Comparison of ENCODE assay signal across 8 mouse cellular contexts in the genomic region with DNA sequence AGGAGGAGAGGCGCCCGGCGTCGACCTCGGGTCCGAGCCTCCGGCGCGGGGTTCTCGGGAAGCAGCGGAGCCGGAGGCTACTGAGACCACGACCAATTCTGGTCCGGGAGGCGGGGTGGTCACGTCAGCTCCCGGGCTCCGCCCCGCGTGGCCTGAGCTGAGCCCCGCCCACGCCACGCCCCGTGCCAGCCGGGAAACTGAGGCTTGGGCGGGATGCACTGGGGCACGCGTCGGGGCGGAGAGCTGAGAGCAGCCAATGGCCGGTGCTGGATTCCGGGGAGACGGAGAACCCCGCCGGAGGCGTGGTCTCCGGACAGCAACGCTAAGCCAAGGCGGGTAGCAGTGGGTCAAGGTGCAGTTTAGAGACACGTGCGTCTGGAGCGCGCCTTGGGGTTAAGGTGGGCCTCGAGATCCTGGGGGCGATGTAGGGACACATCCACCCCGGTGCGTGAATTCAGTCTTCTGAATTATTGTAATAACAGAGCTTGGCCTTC. TPM values are rescaled to one million over a fixed set of nuclear protein-coding genes. Genes with fewer than 3 reads are reported as not detected.
DNase-seq lines count a peak whose midpoint lies in the region; ATAC-seq lines count a peak whose summit lies in the region.

Gene Slc25a1, minus strand, starts transcription at position 133 of the 494 bp plus-strand sequence.

- peak within 1 kb of the TSS; percentile 92 for H3K27ac ChIP-seq in hindbrain, embryonic 13.5 days
- H3K27ac ChIP-seq in lung, embryonic 16.5 days (ENCODE audit: low read length): peak within 1 kb of the TSS; percentile 90

- peaks cover 19% of the 10 kb centered on the region for H3K36me3 ChIP-seq in hindbrain, embryonic 13.5 days
- peaks cover 6% of the 10 kb centered on the region for H3K36me3 ChIP-seq in lung, embryonic 16.5 days (ENCODE audit: control insufficient read depth, insufficient read depth, low read length)

- H3K4me2 ChIP-seq in hindbrain, embryonic 13.5 days: peak within 1 kb of the TSS; percentile 77
- H3K4me2 ChIP-seq in lung, embryonic 16.5 days (ENCODE audit: low read depth, low read length): peak within 1 kb of the TSS; percentile 97

- peak; percentile 79 for ATAC-seq in hindbrain, embryonic 13.5 days (ENCODE audit: low FRiP score)
- ATAC-seq in lung, embryonic 16.5 days (ENCODE audit: low read depth): peak; percentile 84

- H3K9me3 ChIP-seq in hindbrain, embryonic 13.5 days: no peaks in the 10 kb centered on the region
- H3K9me3 ChIP-seq in lung, embryonic 16.5 days (ENCODE audit: control insufficient read depth, low read length): no peaks in the 10 kb centered on the region

- WGBS in hindbrain, embryonic 13.5 days: under 1% methylated on average over 47 of the region's 47 CpGs
- WGBS in lung, embryonic 16.5 days: under 1% methylated on average over 47 of the region's 47 CpGs

- H3K27me3 ChIP-seq in hindbrain, embryonic 13.5 days: no peaks in the 10 kb centered on the region
- no peaks in the 10 kb centered on the region for H3K27me3 ChIP-seq in lung, embryonic 16.5 days (ENCODE audit: control insufficient read depth, insufficient read depth, low read depth, low read length)

- peak within 1 kb of the TSS; percentile 82 for H3K4me3 ChIP-seq in hindbrain, embryonic 13.5 days
- H3K4me3 ChIP-seq in lung, embryonic 16.5 days (ENCODE audit: low read length): peak within 1 kb of the TSS; percentile 88

- peaks cover 35% of the 10 kb centered on the region for H3K4me1 ChIP-seq in hindbrain, embryonic 13.5 days (replicated peaks)
- H3K4me1 ChIP-seq in lung, embryonic 16.5 days (replicated peaks; ENCODE audit: control insufficient read depth, insufficient read depth, low read length): no peaks in the 10 kb centered on the region; the same call in 1 of the 2 replicates

- peak; percentile 86 for DNase-seq in ZHBTc4 (ENCODE audit: low read depth, low spot score)
- DNase-seq in cerebellum, postnatal 4 days (ENCODE audit: low spot score in 2 of 2): peak; percentile 52 to 71
- DNase-seq in frontal cortex, postnatal 36 days (ENCODE audit: low spot score in 2 of 2): peak; percentile 82 to 86
- peak; percentile 75 to 86 for DNase-seq in layer of hippocampus, postnatal 10 days (ENCODE audit: low spot score in 2 of 2)
- DNase-seq in ovary, postnatal 10 days (ENCODE audit: low spot score): peak; percentile 60
- peak; percentile 74 for DNase-seq in thymus, postnatal 4 days

- peak within 1 kb of the TSS; percentile 91 for H3K9ac ChIP-seq in hindbrain, embryonic 13.5 days
- peak within 1 kb of the TSS; percentile 85 for H3K9ac ChIP-seq in lung, embryonic 16.5 days (ENCODE audit: low read length)

RNA-seq across cellular contexts. Expression of gene Slc25a1, which starts in this region (rescaled TPM):
- polyA plus RNA-seq in hindbrain, embryonic 13.5 days (2015; fragmentation: Nextera tagmentation; extraction: Ambion mirVana): 172 and 173 TPM in 2 replicates
- total RNA-seq in layer of hippocampus, postnatal 10 days (2021): 10 to 100 TPM; 78.3 to 87.2 TPM
- 64.3 and 68.8 TPM in 2 replicates for polyA plus RNA-seq in lung, embryonic 16.5 days (2015; fragmentation: Nextera tagmentation; extraction: Ambion mirVana)

Comparison
In these comparisons a context has a peak if more than half of its experiments do, and no peak if none do; other contexts are left out.
1. Peak in every context shown above with its lines: DNase-seq, ATAC-seq, H3K4me3 ChIP-seq and H3K27ac ChIP-seq.